ENCODE assay signal across 10 mouse cellular contexts in the genomic region with DNA sequence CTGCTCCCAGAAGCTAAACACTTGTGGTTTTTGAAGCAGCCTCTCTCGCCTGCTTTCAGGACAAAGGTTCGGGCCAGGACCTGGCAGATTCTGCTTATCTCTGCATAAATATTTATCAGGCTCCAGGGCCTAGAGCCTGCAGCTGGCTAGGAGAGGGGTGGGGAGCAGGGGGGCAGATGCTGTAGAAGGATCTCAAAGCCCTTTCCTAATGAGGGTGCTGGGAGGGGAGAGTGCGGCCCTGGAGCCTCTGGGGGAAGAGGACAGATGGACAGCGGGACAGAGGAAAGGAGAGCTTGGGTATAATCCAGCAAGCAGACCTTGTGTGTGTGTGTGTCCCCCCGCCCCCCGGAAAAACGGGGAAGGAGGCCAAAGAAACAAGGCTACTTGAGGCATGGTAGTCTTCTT. TPM values are rescaled to one million over a fixed set of nuclear protein-coding genes. Genes with fewer than 3 reads are reported as not detected.
DNase-seq lines count a peak whose midpoint lies in the region; ATAC-seq and TF ChIP-seq lines count a peak whose summit lies in the region.
"Had no signal": no experiment of that assay in that cellular context is flagged by ENCODE, and none has a peak within 500 bp of the region (broad histone marks: within the 10 kb centered on the region; RNA-seq: fewer than 3 reads in every experiment).

No protein-coding gene starts in this region.

- peaks cover 15% of the 10 kb centered on the region for H3K36me3 ChIP-seq in forebrain, embryonic 14.5 days (ENCODE audit: control insufficient read depth, insufficient read depth, low read length)
- peaks cover 15% of the 10 kb centered on the region for H3K36me3 ChIP-seq in limb, embryonic 12.5 days
- peaks cover 6% of the 10 kb centered on the region for H3K36me3 ChIP-seq in stomach, embryonic 16.5 days (ENCODE audit: control insufficient read depth, insufficient read depth, low read length)

- peak; percentile 43 for DNase-seq in lung, postnatal 10 days
- no peak for DNase-seq in lung, adult 2 months
- peak; percentile 61 for DNase-seq in forebrain, embryonic 14.5 days (ENCODE audit: low spot score)
- no peak for DNase-seq in adrenal gland, postnatal 36 days
- DNase-seq in urinary bladder, adult 18-20 months (ENCODE audit: low spot score in 2 of 2): no peak
- DNase-seq: gastrocnemius, postnatal 14 days; spleen, adult 18-20 months had no signal

- peak; percentile 19 for ATAC-seq in forebrain, embryonic 14.5 days
- ATAC-seq in limb, embryonic 12.5 days (ENCODE audit: insufficient number of reproducible peaks, insufficient read depth, low FRiP score, low TSS enrichment, low read depth): no peak
- ATAC-seq in stomach, embryonic 16.5 days (ENCODE audit: insufficient read depth, low FRiP score): peak; percentile 27; the same call in 1 of the 2 replicates

- H3K4me3 ChIP-seq in lung, adult 2 months (replicated peaks; ENCODE audit: extremely low read depth, low read depth, low read length): no peak overlapping the region
- no peak overlapping the region for H3K4me3 ChIP-seq in forebrain, embryonic 14.5 days (ENCODE audit: low read depth, low read length)
- no peak overlapping the region for H3K4me3 ChIP-seq in limb, embryonic 12.5 days (replicated peaks)
- no peak overlapping the region for H3K4me3 ChIP-seq in stomach, embryonic 16.5 days (replicated peaks; ENCODE audit: low read length)

- no peaks in the 10 kb centered on the region for H3K27me3 ChIP-seq in forebrain, embryonic 14.5 days (replicated peaks; ENCODE audit: control insufficient read depth, insufficient read depth, low read length)
- H3K27me3 ChIP-seq in limb, embryonic 12.5 days: no peaks in the 10 kb centered on the region
- no peaks in the 10 kb centered on the region for H3K27me3 ChIP-seq in stomach, embryonic 16.5 days (ENCODE audit: control insufficient read depth, insufficient read depth, low read length)

- H3K27ac ChIP-seq in forebrain, embryonic 14.5 days (ENCODE audit: low read depth, low read length): peak overlapping the region; percentile 72; the same call in 1 of the 2 replicates
- peak overlapping the region; percentile 96 for H3K27ac ChIP-seq in limb, embryonic 12.5 days
- peak overlapping the region; percentile 46 for H3K27ac ChIP-seq in stomach, embryonic 16.5 days (ENCODE audit: low read length)

- H3K4me2 ChIP-seq in forebrain, embryonic 14.5 days (ENCODE audit: low read length): no peak overlapping the region; the same call in 1 of the 2 replicates
- H3K4me2 ChIP-seq in limb, embryonic 12.5 days: peak overlapping the region; percentile 60; the same call in 1 of the 2 replicates
- H3K4me2 ChIP-seq in stomach, embryonic 16.5 days (ENCODE audit: low read depth, low read length): peak overlapping the region; percentile 27; the same call in 1 of the 2 replicates

- H3K9me3 ChIP-seq in forebrain, embryonic 14.5 days (replicated peaks; ENCODE audit: control insufficient read depth, low read length): no peaks in the 10 kb centered on the region
- H3K9me3 ChIP-seq in limb, embryonic 12.5 days: no peaks in the 10 kb centered on the region
- H3K9me3 ChIP-seq in stomach, embryonic 16.5 days (replicated peaks; ENCODE audit: control insufficient read depth, low read length): no peaks in the 10 kb centered on the region

- H3K4me1 ChIP-seq in lung, adult 2 months (ENCODE audit: control insufficient read depth, insufficient read depth, low read length): peaks cover 4% of the 10 kb centered on the region; the same call in 1 of the 2 replicates
- peaks cover 37% of the 10 kb centered on the region for H3K4me1 ChIP-seq in forebrain, embryonic 14.5 days (ENCODE audit: control insufficient read depth, insufficient read depth, low read length)
- peaks cover 54% of the 10 kb centered on the region for H3K4me1 ChIP-seq in limb, embryonic 12.5 days (replicated peaks)
- peaks cover 24% of the 10 kb centered on the region for H3K4me1 ChIP-seq in stomach, embryonic 16.5 days (ENCODE audit: control insufficient read depth, insufficient read depth, low read length)

- H3K9ac ChIP-seq in forebrain, embryonic 14.5 days (ENCODE audit: low read length): no peak overlapping the region
- peak overlapping the region; percentile 45; the same call in 1 of the 2 replicates for H3K9ac ChIP-seq in limb, embryonic 12.5 days (replicated peaks)
- H3K9ac ChIP-seq in stomach, embryonic 16.5 days (ENCODE audit: low read length): peak overlapping the region; percentile 12

- TF ChIP-seq CTCF in lung, adult 2 months (IDR thresholded peaks at IDR 0.05; ENCODE audit: insufficient read depth, low read length): no peak

- no peak for TF ChIP-seq POLR2A in lung, adult 2 months (IDR thresholded peaks at IDR 0.05; ENCODE audit: borderline replicate concordance, extremely low read depth, low read depth, low read length)

- WGBS in lung, adult 2 months: 51% methylated on average over 7 of the region's 7 CpGs
- WGBS in forebrain, embryonic 14.5 days: 19% methylated on average over 7 of the region's 7 CpGs
- WGBS in limb, embryonic 12.5 days: 36% methylated on average over 7 of the region's 7 CpGs
- WGBS in stomach, embryonic 16.5 days: 25% methylated on average over 7 of the region's 7 CpGs

RNA-seq across cellular contexts. Expression of gene Sema3f, which starts 24.3 kb away (rescaled TPM):
- polyA plus RNA-seq in lung, adult 2 months (2012; rRNA removed): 318 and 413 TPM in 2 replicates
- polyA plus RNA-seq in forebrain, embryonic 14.5 days (2014; fragmentation: Nextera tagmentation; extraction: Ambion mirVana): 7.4 and 12.2 TPM in 2 replicates
- polyA plus RNA-seq in limb, embryonic 12.5 days (2016; fragmentation: Nextera tagmentation; extraction: Ambion mirVana): 47.6 and 53.5 TPM in 2 replicates
- polyA plus RNA-seq in stomach, embryonic 16.5 days (2015; fragmentation: Nextera tagmentation; extraction: Ambion mirVana): 15.1 and 16.8 TPM in 2 replicates
- total RNA-seq in adrenal gland, postnatal 36 days (2021): 10 to 100 TPM; 22.6 to 41.3 TPM

RNA-seq across cellular contexts. Expression of gene Rbm5, which starts 36.2 kb away (rescaled TPM):
- 54.0 and 77.1 TPM in 2 replicates for polyA plus RNA-seq in lung, adult 2 months (2012; rRNA removed)
- polyA plus RNA-seq in forebrain, embryonic 14.5 days (2014; fragmentation: Nextera tagmentation; extraction: Ambion mirVana): 188 and 210 TPM in 2 replicates
- polyA plus RNA-seq in limb, embryonic 12.5 days (2016; fragmentation: Nextera tagmentation; extraction: Ambion mirVana): 232 and 239 TPM in 2 replicates
- polyA plus RNA-seq in stomach, embryonic 16.5 days (2015; fragmentation: Nextera tagmentation; extraction: Ambion mirVana): 183 and 187 TPM in 2 replicates
- 100 to 1,000 TPM in 1 of 2 experiments, 10 to 100 TPM in 1; 91.6 to 126 TPM for total RNA-seq in adrenal gland, postnatal 36 days (2021)

RNA-seq across cellular contexts. Expression of gene Gnat1, which starts 55.1 kb away (rescaled TPM):
- 0.09 and 0.20 TPM in 2 replicates for polyA plus RNA-seq in lung, adult 2 months (2012; rRNA removed)
- polyA plus RNA-seq in forebrain, embryonic 14.5 days (2014; fragmentation: Nextera tagmentation; extraction: Ambion mirVana): 0.28 and 0.66 TPM in 2 replicates
- polyA plus RNA-seq in limb, embryonic 12.5 days (2016; fragmentation: Nextera tagmentation; extraction: Ambion mirVana): 2.1 and 2.2 TPM in 2 replicates
- polyA plus RNA-seq in stomach, embryonic 16.5 days (2015; fragmentation: Nextera tagmentation; extraction: Ambion mirVana): 0.42 and 2.0 TPM in 2 replicates
- not detected for total RNA-seq in adrenal gland, postnatal 36 days (2021)
- total RNA-seq: gastrocnemius, postnatal 14 days; heart, postnatal 4 days had no signal

Comparison
In these comparisons a context has a peak if more than half of its experiments do, and no peak if none do; other contexts are left out.
1. DNase-seq: peak in lung, postnatal 10 days (single experiment) and forebrain, embryonic 14.5 days (single experiment); none in lung, adult 2 months (single experiment), adrenal gland, postnatal 36 days (0 of 2) and urinary bladder, adult 18-20 months (0 of 2).
2. H3K27ac ChIP-seq: peak in every context shown above with its lines; median percentile 96 in limb, embryonic 12.5 days; 72 in forebrain, embryonic 14.5 days; 46 in stomach, embryonic 16.5 days.